Mouse (Mus musculus) ES-E14 (cell line): ENCODE measurements around the gene Atg9b.

Source experiments
- CHD2 ChIP-seq: IDR thresholded peaks from 2 replicates; pipeline ENCODE4 v1.6.1; 2014; ENCODE audit warnings: mild to moderate bottlenecking, low read depth, low read length, inconsistent platforms
- ZC3H11A ChIP-seq: IDR thresholded peaks from 2 replicates; pipeline ENCODE4 v1.6.1; 2012; ENCODE audit warnings: low read depth, mild to moderate bottlenecking, inconsistent platforms, low read length, borderline replicate concordance

- TF ChIP-seq CHD2 (no peak), ZC3H11A (no peak)
Measured at GRCm38 (mm10) chr5:24353327-24353726, 38.6 kb downstream of the Atg9b start.
